Mouse (Mus musculus) C2C12 (cell line): ENCODE measurements around the gene Olfr390.

ENCODE experiments used
- CTCF ChIP-seq: IDR thresholded peaks from one replicate; pipeline ENCODE4 v1.5.1; 2011; ENCODE audit not compliant: control insufficient read depth, insufficient read depth, insufficient read length
- MAX ChIP-seq: IDR thresholded peaks from one replicate; pipeline ENCODE4 v1.6.1; 2011; ENCODE audit warnings: mild to moderate bottlenecking, control low read depth

DNA sequence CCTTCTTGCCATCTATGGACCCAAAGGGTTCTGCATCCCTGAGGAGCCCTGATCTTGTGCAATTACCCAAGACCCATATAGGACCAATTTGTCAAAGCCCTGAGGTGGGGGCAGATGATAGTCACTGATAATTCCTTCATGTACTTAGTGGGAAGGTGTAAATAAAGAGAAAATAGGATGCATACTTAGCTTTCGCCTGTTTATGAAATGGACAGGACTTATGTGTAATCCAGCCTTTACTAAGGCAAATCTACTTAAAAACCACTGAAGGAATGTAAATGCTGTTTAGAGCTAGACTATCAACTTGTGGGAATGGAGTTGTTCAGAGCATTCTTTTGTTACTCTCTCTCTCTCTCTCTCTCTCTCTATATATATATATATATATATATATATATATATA, 34.2 kb downstream of the Olfr390 start, which contains the start of gene Olfr392:
- TF ChIP-seq CTCF = no peak
- no peak for TF ChIP-seq MAX
